Mouse (Mus musculus) gastrocnemius, postnatal 4 days (tissue): Measurements from ENCODE around the gene Lmtk2. TPM values are rescaled to one million over a fixed set of nuclear protein-coding genes. Genes with fewer than 3 reads are reported as not detected.

Experiments used
- DNase-seq, 2 experiments: peaks; one replicate each; pipeline ENCODE4 v3.0.0; 2021 to 2022; ENCODE audit warnings: low spot score in 2 of 2, mixed read lengths in 2 of 2
- total RNA-seq, 2 experiments: library from RNA; stranded (reverse); gene quantifications; 2 replicates each; pipeline ENCODE4 v1.2.3; 2021

Lmtk2 gene
- total RNA-seq, 2 experiments from 2014 or later, result 13.8 to 15.0 TPM

DNA sequence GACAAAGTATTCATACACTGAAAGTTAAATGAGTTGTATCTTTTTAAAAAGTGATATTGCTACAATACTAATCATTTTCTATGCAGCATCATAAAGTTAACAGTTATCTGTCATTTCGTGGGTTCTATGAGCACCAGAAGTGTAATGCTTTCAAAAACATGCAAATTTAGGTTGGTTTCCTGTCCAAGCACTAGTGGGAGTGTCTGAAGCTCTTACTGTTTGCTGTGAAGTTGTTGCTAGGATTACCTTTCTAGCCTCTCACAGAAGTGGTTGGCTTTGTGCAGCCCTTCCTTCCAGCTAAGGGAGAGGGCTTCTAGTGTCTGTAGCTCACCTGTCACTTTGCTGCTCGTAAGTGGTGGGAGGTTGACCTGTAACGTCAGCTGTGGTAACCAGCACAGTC lies 65.5 kb downstream of the Lmtk2 start:
- no peak for DNase-seq

GRCm38 (mm10) chr5:144169275-144169975 lies 69.2 kb downstream of the Lmtk2 start:
- DNase-seq, result no peak

DNA sequence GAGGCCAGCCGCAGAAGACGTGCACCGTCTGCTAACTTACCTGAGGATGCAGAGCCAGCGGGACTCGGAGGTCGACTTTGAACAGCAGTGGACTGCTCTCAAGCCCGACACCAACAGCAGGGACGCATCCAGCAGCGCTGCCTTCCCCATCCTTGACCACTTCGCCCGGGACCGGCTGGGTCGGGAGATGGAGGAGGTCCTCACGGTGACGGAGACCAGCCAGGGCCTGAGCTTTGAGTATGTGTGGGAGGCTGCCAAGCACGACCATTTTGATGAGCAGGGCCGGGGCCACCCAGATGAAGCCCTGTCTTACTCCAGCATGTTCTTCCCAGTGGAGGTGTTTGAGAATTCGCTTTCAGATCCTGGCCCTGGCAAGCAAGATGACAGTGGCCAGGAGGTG lies 73.4 kb downstream of the Lmtk2 start:
- DNase-seq, result no peak

DNA sequence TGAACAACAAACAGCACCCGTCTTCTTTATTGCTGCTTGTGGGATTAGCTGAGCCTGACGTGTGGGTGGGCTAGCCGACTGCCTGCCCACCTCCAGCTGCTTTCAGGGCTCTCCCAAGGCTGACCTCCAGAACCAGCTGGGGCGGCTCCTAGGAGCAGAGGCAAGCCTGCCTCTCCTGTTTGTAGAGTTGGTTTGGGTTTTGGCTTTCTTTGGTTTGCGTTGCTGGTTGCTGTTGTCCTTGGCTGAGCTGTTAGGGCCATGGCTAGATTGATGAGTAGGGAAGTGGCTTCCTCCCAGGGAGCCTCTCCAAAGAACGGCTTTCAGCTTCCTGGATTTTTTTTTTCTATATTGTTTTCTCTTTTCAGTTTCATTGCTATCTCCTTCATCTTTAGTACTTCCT lies 78.0 kb downstream of the Lmtk2 start:
- DNase-seq, result no peak

- no peak for DNase-seq
These were observed 81.0 kb downstream of the Lmtk2 start for GRCm38 (mm10) chr5:144181249-144181648.

DNA sequence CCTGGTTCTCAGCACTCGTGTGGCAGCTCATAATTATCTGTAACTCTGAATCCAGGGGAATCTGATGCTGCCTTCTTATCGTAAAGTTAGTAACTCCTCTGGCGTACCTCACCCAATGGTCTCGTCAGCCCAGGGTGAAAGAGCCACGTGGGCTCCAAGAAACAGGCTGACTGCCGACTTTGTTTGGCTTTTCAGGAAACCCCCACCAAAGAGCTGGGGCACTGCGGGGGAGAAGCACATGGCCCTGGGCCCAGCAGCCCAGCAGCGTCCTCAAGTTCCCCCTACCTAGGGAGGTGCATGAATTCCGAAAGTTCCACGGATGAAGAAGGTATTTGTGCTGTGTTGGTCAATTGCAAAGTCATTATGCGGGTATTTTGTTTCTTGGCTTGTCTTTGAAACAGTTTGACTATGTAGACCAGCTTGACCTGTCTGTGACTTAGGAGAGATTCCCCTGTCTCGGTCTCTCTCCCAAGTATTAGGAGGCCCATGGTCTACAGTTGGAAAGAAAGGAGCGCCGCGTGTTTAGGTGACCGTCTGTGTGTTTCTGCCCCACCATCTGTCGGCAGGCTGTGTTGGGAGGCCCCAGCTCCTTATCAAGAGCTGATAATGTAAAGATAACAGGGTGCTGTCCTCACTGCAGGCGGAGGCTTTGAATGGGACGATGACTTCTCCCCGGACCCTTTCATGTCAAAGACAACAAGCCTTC lies 82.5 kb downstream of the Lmtk2 start:
- DNase-seq, result no peak

- no peak for DNase-seq
These were observed 83.0 kb downstream of the Lmtk2 start for GRCm38 (mm10) chr5:144183248-144183559.

GRCm38 (mm10) chr5:144183647-144184335 lies 83.6 kb downstream of the Lmtk2 start:
- no peak for DNase-seq

DNA sequence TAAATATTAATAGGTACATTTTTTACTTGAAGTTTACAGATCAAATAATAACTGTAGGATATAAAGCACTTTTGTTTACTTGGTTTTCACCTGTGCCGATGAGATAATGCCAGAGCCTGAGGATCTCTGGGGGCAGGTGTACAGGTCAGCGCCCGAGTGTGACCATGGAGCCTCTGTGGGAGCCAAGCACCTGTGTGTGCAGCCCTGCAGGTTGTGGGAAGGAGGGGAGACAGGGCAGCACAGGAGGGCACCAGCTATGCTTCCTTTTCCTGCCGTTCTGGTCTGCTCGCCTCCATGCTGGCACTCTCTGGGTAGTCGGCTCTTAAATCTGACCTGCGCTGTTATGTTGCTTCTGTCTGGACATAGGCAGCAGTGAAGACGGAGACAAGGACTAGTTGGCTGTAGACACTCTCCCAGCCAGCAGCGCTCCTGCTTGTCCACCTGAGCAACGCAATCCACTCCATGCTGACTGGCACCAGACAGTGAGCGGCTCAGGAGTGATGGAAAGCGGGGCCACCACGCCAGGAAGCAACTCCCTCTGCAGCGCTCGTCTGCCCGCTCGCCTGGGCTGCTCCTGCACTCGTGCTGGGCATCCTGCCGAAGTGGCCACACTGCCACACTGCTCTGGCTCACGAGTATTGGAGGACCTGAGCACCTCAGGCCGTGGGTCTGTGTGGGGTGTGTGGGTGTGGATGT lies 84.3 kb downstream of the Lmtk2 start:
- DNase-seq, result no peak

- no peak for DNase-seq
These were observed 88.2 kb downstream of the Lmtk2 start for GRCm38 (mm10) chr5:144188422-144188821.

DNA sequence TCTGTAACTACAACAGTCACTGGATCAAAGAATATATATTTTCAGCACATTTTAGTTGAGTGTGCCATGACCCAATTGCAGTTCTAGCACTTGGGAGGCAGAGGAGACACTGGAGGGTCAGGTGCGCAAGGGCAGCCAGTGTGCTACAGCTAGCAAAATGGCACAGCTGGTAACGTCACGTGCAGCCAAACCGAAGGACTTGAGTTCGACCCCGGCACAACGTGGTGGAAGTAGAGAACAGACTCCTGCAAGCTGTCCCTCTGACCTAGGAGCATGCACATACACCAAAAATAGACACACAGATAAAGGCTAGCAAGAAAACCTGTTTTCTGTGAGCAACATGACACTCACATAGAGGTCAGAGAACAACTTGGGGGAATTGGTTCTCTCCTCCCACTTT lies 89.1 kb downstream of the Lmtk2 start:
- no peak for DNase-seq

- DNase-seq, result no peak
These were observed 89.8 kb downstream of the Lmtk2 start, which contains the start of gene Bhlha15 for GRCm38 (mm10) chr5:144189950-144190583. Gene Bhlha15 (plus strand): TSS chr5:144190286.

- no peak for DNase-seq
These were observed 90.8 kb downstream of the Lmtk2 start for GRCm38 (mm10) chr5:144191026-144191425.

- no peak for DNase-seq
These were observed 92.4 kb downstream of the Lmtk2 start for GRCm38 (mm10) chr5:144192673-144193072.

DNA sequence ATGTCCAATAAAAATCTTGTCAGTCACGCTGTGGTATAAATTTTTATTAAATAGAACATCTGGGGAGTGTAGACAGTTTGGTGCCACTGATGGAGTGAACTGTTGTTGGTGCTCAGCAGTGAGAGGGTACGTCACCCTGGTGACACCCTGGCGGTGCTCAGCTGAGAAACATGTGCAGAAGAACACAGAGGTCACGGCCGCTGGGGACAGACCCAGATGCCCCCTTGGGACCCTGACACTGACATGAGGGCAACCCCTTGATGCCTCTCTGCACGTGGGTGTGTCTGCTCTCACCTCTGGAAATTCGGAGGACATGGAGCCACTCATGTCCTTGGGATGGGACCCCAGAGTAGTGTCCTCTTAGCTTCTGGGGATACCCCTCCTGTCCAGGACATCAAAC lies 94.2 kb downstream of the Lmtk2 start:
- no peak for DNase-seq

- no peak for DNase-seq
These were observed 95.3 kb downstream of the Lmtk2 start for GRCm38 (mm10) chr5:144195567-144195966.

- no peak for DNase-seq
These were observed 100.4 kb downstream of the Lmtk2 start for GRCm38 (mm10) chr5:144200616-144201015.

DNA sequence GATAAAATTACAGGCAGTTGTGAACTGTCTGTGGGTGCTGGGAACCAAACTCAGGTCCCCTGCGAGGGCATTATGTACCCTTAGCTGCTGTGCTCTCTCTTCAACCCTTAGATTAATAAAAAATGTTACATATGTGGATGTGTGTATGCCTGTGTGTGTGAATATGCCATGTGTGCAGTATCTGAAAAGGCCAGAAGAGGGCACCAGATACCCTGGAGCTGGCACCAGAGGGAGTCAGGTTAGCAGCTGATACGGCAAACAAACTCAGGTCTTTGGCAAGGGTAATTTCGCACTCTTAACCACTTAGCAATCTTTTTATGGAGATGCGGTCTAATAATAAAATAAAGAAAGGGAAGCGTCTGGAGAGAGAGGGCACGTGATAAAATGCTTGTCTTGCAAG lies 102.2 kb downstream of the Lmtk2 start:
- no peak for DNase-seq

DNA sequence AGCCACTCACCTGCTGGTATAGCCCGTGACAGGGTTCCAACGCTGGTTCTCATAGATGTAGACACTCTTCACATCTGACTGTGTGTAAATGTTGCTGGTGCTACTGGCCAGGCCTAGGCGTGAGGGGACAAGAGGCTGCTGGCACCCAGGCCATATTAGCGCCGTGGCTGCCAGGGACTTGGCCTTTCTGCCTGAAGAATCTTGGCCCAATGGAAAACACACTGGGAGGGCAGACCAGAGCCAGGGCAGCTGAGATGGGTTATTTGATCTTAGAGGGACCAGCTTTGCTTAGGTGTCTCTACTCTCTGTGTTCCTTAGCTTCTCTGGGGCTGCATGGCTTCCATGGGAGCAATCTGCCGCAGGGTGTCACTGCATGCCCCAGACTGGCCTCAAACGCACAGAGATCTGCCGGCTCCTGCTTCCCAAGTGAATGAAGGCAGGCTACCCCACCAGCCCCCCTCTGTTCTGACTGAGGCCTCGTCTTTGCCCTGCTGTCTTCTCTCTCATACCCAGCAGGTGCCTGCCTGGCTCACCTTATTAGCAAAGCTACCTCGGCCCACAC lies 103.2 kb downstream of the Lmtk2 start:
- DNase-seq, result no peak

- no peak for DNase-seq
These were observed 104.1 kb downstream of the Lmtk2 start for GRCm38 (mm10) chr5:144204303-144204702.

GRCm38 (mm10) chr5:144204911-144205310 lies 104.7 kb downstream of the Lmtk2 start:
- no peak for DNase-seq
